Mouse (Mus musculus) retina, adult 2 months (tissue): Measurements from ENCODE around the gene Fzd7.
"Not testable (repeated sequence)": the region's sequence is repeated elsewhere in the genome, so short reads cannot be mapped to it uniquely, and the experiment has no call there.

ENCODE experiments used
- DNase-seq: peaks from one replicate; pipeline ENCODE4 v3.0.0-alpha.2; 2012; ENCODE audit warnings: low read depth, low spot score

Gene Fzd7

GRCm38 (mm10) chr1:59482331-59482695 is at the start of gene Fzd7:
Gene Fzd7 (plus strand): TSS chr1:59482424.
- no peak for DNase-seq

GRCm38 (mm10) chr1:59433296-59433695 is 48.9 kb upstream of the Fzd7 start:
- no peak for DNase-seq

- DNase-seq = no peak
These were observed 48.2 kb upstream of the Fzd7 start for GRCm38 (mm10) chr1:59434071-59434470.

GRCm38 (mm10) chr1:59435270-59435669 is 47.0 kb upstream of the Fzd7 start:
- no peak for DNase-seq

GRCm38 (mm10) chr1:59436321-59436720 is 45.9 kb upstream of the Fzd7 start:
- DNase-seq = no peak

GRCm38 (mm10) chr1:59437927-59438326 is 44.3 kb upstream of the Fzd7 start:
- DNase-seq = no peak

GRCm38 (mm10) chr1:59438330-59438729 is 43.9 kb upstream of the Fzd7 start:
- DNase-seq = no peak

GRCm38 (mm10) chr1:59439252-59439651 is 43.0 kb upstream of the Fzd7 start:
- no peak for DNase-seq

- DNase-seq = no peak
These were observed 42.3 kb upstream of the Fzd7 start for GRCm38 (mm10) chr1:59439941-59440340.

- DNase-seq = not testable (repeated sequence)
These were observed 39.5 kb upstream of the Fzd7 start for GRCm38 (mm10) chr1:59442721-59443120.

GRCm38 (mm10) chr1:59444127-59444660 is 38.0 kb upstream of the Fzd7 start:
- DNase-seq = no peak

- DNase-seq = no peak
These were observed 37.0 kb upstream of the Fzd7 start for GRCm38 (mm10) chr1:59445242-59445641.

- no peak for DNase-seq
These were observed 33.5 kb upstream of the Fzd7 start for GRCm38 (mm10) chr1:59448497-59449270.

- no peak for DNase-seq
These were observed 32.8 kb upstream of the Fzd7 start for GRCm38 (mm10) chr1:59449423-59449822.

GRCm38 (mm10) chr1:59450896-59451295 is 31.3 kb upstream of the Fzd7 start:
- DNase-seq = no peak

GRCm38 (mm10) chr1:59451584-59451983 is 30.6 kb upstream of the Fzd7 start:
- DNase-seq = no peak

- DNase-seq = no peak
These were observed 25.4 kb upstream of the Fzd7 start for GRCm38 (mm10) chr1:59456825-59457224.

GRCm38 (mm10) chr1:59457873-59458272 is 24.4 kb upstream of the Fzd7 start:
- no peak for DNase-seq

- no peak for DNase-seq
These were observed 23.3 kb upstream of the Fzd7 start for GRCm38 (mm10) chr1:59458886-59459285.

- no peak for DNase-seq
These were observed 17.3 kb upstream of the Fzd7 start for GRCm38 (mm10) chr1:59464696-59465639.

- DNase-seq = no peak
These were observed 16.6 kb upstream of the Fzd7 start for GRCm38 (mm10) chr1:59465640-59466008.

GRCm38 (mm10) chr1:59469170-59469569 is 13.1 kb upstream of the Fzd7 start:
- no peak for DNase-seq
